In the genomic region with DNA sequence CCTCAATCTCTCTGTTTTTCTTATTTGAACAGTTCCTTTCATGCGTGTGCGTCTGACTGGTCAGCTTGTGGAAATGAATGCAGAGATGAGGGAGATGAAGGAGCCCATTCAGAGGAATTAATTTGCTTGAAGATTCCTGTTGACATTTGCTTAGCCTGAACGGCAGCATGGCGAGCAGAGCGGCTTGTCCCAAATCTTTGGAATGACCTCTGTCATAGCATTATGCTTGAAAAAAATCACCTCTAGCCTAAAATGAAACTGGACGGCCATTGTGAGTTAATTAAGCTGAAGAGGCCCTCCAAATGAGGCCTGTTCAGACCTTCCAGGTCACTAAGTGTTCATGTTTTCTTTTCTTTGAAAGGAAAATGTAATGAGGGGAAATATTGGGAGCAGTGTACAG, we compare ENCODE assay signal across 21 mouse cellular contexts. TPM values are rescaled to one million over a fixed set of nuclear protein-coding genes. Genes with fewer than 3 reads are reported as not detected.
"Had no signal": no experiment of that assay in that cellular context is flagged by ENCODE, and none has a peak within 500 bp of the region (broad histone marks: within the 10 kb centered on the region; RNA-seq: fewer than 3 reads in every experiment).

No protein-coding gene starts in this region.

- H3K4me3 ChIP-seq: lung, embryonic 15.5 days; midbrain, embryonic 13.5 days; midbrain, embryonic 15.5 days; neural tube, embryonic 12.5 days; stomach, embryonic 15.5 days had no signal

- H3K4me2 ChIP-seq: lung, embryonic 15.5 days; midbrain, embryonic 11.5 days; midbrain, embryonic 13.5 days; midbrain, embryonic 15.5 days; neural tube, embryonic 12.5 days; stomach, embryonic 15.5 days had no signal

- DNase-seq: liver, postnatal 0 days; lung, adult 2 months; lung, postnatal 14 days; lung, postnatal 36 days; right cerebral cortex, postnatal 14 days; thymus, adult 2 months; thymus, postnatal 25 days; thymus, postnatal 4 days had no signal

- H3K27me3 ChIP-seq: lung, embryonic 15.5 days; neural tube, embryonic 12.5 days; stomach, embryonic 15.5 days had no signal

- H3K9me3 ChIP-seq: lung, embryonic 15.5 days; megakaryocyte, embryonic 14.5 days; midbrain, embryonic 13.5 days; midbrain, embryonic 15.5 days; neural tube, embryonic 12.5 days; stomach, embryonic 15.5 days had no signal

- H3K27ac ChIP-seq: lung, embryonic 15.5 days; midbrain, embryonic 13.5 days; midbrain, embryonic 15.5 days; neural tube, embryonic 12.5 days; stomach, embryonic 15.5 days; stomach, postnatal 0 days had no signal

- H3K36me3 ChIP-seq: lung, embryonic 15.5 days; midbrain, embryonic 13.5 days; midbrain, embryonic 15.5 days; neural tube, embryonic 12.5 days; stomach, embryonic 15.5 days had no signal

- ATAC-seq: liver, postnatal 0 days; lung, postnatal 0 days; midbrain, embryonic 13.5 days; midbrain, embryonic 15.5 days had no signal

- H3K9ac ChIP-seq: liver, postnatal 0 days; lung, embryonic 15.5 days; midbrain, embryonic 13.5 days; midbrain, embryonic 15.5 days; neural tube, embryonic 12.5 days; stomach, embryonic 15.5 days had no signal

RNA-seq across cellular contexts. Expression of a gene that starts 15.3 kb away (rescaled TPM):
- polyA plus RNA-seq: liver, postnatal 0 days; lung, embryonic 15.5 days; midbrain, embryonic 11.5 days; midbrain, embryonic 13.5 days; midbrain, embryonic 15.5 days; midbrain, postnatal 0 days; neural tube, embryonic 12.5 days; neural tube, embryonic 14.5 days; spleen, adult 2 months; stomach, embryonic 15.5 days; stomach, postnatal 0 days; urinary bladder, adult 2 months had no signal
